Mouse (Mus musculus): Measurements from ENCODE around the gene Inpp5e.

Gene Inpp5e

DNA sequence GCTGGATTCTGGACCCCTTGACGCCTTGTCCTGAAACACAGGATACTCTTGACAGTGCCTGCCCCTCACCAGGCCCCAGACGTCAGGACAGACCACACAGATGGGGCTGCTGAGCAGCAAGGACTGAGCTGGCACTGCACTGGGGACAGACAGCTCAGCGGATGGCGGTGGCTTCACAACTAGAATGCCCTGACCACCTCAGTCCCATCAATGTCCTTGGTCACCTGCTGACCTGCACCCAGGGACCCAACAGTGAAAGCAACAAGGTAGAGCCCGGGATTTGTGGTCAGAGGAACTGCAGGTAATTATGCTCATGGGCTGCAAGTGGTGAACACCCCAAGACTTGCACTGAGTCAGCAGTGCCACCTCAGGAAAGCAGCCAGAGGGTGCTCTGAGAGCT is 46.0 kb downstream of the Inpp5e start:
- DNase-seq (ENCODE audit: low spot score), result no peak

DNA sequence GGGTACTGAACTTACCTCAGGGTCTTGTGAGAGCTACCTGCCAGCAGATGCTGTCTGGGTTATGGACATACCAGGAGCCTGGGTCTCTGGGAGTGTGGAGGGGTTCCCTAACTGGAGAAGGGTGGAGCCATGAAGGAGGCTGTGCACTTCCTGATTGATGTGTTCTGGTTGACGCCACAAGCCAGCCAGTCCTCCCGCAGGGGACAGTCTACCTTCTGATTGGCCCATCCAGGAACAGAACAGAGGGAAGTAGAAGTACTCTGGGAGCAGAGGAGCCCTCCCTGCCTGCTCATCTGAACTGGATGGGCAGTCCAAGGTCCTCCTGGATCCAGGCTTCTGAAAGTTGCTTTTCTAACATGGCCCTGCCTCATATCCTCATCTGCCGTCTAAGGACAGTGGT is 48.2 kb downstream of the Inpp5e start, which contains the start of gene Card9:
Gene Card9, minus strand, starts transcription at position 147 of the 400 bp plus-strand sequence.
- no peak for DNase-seq (ENCODE audit: low spot score)

DNA sequence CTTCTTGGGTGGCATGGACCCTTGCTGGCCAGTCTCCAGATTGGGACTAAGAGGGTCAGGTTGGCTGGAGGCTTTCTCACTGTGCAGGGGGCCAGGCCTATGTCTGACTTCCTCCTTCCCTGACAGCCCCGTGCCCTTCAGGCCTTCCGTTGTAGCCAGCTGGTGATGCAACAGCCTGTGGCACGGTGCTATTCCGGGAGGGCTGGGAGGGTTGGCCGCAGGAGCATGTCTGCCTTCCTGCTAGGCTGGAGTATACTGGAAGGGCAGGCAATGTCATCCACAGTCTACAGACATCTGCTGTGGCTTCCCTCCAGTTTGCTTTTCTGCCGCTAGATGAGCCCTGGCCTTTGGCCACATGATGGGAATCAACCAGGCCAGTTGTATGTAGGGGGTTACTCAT is 49.0 kb downstream of the Inpp5e start:
- DNase-seq (ENCODE audit: low spot score), result no peak

DNA sequence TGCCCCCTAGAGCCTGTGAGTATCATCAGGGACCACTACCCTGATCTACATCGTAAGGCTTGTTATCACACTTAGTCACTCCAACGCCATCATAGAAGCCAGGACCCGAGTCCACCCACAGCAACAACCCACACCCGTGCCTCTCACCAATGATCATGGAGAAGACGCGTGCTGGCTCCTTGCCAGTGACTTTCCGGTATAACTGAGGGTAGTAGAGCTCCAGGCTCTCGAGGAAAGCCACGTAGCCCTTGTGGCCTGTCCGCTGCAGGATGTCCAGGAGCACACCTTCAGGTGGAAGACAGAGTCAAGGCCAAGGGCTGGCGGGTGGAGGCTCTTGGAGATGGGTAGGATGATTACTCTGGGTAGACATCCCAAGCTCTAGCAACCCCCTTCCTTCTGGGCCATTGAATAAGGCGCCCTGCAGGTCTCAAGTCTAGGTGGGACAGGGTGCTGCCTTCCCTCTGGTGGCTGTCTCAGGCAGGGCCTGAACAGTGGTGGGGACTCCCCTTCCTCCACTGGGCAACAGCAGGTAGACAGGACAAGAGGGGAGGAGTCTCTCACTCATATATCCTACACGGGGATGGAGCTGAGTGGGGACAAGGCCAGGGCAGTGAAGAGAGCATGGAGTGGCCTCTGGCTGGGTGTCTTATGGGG is 50.2 kb downstream of the Inpp5e start:
- no peak for DNase-seq (ENCODE audit: low spot score)

DNA sequence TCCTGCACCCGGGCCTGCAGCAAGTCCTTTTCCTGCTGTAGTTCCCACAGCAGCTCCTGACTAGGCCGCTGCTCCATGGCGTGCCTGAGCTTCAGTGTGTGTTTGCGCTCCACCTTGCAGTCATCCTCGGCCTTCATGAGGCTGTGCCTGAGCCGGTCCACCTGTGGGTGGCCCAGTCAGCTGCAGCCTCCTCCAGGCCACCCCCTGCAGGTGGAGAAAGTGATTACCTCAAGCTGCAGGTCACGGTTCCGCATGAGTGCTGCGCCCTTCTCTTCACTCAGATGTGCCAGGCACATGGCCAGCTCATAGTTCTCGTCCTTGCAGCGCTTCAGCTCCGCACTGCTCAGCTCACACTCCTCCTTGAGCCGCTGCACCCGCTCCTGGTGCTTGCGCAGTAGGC is 51.5 kb downstream of the Inpp5e start:
- peak; percentile 31 for DNase-seq (ENCODE audit: low spot score)

DNA sequence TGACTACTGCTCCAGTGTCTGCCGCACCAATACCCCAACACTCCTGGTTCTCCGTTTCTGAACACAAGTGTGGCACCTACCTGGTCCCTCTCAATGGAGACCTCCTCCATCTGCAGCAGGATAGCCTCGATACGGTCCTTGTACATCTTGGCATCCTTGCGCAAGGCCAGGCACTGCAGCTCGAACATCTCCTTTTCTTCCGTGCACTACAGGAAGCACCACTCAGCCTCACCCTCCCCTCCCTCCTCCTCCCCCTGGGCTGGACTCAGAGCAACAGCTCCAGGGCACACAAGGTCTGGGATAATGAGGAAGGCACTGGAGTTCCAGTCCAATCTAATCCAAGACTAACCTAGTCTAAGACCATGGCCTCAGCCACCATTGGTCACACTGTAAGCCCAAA is 52.3 kb downstream of the Inpp5e start:
- no peak for DNase-seq (ENCODE audit: low spot score)

DNA sequence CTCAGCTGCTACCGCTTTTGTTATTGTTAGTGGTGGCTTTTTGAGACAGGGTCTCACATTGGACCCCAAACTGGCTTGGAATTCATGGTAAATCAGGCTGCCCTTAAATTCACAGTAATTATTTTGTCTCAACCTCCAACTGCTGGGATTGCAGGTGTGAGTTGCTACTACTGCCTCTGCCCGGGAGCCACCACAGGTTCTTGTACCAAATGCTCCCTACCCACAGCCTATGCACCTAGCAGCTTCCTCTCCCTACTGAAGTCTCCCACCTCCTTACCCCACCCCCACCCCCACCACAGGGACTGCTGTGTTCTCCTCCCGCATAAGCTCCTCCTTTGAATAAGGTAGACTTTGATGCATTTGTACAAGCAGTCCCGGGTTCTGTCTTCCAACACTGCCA is 52.8 kb downstream of the Inpp5e start:
- no peak for DNase-seq (ENCODE audit: low spot score)

DNA sequence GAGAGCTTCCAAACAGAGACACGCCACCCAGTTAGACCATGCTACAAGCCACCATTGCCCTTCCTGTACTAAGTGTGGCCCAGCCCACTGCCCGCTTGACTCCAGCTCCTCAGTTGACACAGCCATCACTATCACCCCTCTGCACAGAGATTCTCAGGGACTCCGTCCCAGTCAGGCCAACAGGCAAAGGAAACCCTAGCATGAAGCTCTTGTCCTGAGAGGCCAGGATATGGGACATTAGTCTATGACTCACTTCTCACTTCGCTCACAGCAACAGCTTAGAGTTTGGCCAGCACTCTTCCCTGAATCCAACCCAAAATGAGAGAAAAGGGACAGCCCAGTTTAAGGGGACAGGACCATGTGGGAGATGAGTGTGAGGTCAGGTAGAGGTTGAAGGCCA is 54.6 kb downstream of the Inpp5e start:
- DNase-seq (ENCODE audit: low spot score), result no peak

DNA sequence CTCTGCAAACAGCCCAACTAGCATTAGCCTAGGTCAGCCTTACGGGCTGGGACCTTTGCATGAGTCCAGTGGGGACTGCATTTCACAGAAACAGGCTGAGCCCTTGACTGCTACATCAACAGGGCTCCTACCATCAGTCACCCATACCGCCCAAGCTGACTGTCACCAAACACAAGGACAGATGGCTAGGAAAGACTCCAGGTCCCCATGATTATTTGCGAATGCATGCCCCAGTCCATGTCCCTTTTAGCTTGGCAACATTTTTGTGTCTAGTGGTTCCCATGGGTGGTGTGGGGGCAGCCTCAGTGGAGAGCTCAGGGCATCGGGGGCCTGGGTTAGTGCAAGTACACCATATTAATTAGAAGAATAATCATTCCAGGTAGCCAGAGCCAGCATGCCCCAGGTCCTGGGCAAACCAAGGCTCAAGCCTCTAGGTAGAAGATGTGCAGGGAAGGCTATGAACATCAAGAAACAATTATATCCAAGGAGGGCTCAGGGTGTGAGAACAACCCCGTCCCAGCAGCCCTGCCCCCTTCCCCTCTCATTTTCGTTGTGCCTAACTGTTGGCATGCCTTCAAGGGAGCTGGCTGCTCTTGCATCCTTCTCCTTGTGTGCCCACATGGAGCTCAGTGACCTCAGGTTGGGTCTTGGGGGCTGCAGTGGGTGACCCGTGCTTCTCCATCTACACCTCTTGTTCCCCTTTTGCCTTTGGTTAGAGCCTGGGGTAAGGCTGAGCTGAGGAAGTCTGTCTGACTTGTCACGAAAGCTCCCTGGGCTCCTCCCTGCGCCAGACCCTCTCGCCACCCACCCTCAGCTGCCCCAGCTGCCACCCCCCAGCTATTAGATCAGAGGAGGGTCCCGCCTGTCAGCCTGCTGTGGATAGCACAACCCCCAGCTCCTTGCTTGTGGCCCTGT is 55.7 kb downstream of the Inpp5e start:
- no peak for DNase-seq (ENCODE audit: low spot score)

DNA sequence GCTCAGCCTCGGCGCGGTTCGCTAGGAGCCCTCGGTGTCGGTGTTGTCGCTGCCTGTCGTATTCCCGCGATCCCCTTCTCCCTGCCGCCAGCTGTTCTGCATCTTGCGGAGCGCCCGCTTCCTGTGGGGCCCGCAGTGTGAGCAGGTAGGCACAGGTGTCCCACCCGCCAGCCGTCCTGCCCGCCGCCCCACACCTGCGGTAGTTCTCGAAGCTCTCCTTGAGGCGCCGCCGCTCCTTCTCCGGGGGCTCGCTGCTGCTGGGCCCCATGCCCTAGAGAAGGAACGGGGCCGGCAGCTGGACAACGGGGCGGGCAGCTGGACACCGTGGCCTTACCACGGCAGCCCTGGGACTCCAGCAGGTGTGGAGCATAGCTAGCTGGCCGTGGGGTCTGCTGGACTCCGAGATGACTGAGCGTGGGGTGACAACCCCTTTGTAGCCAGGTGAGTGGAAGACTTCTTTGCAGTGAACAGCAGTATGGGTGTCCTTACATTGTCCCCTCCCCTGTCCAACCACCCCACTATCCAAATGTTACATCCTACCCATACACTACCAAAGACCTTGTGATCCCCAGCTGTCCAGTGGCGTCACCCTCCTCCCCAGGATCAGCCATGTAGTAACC is 56.6 kb downstream of the Inpp5e start:
- DNase-seq (ENCODE audit: low spot score), result peak; percentile 29

DNA sequence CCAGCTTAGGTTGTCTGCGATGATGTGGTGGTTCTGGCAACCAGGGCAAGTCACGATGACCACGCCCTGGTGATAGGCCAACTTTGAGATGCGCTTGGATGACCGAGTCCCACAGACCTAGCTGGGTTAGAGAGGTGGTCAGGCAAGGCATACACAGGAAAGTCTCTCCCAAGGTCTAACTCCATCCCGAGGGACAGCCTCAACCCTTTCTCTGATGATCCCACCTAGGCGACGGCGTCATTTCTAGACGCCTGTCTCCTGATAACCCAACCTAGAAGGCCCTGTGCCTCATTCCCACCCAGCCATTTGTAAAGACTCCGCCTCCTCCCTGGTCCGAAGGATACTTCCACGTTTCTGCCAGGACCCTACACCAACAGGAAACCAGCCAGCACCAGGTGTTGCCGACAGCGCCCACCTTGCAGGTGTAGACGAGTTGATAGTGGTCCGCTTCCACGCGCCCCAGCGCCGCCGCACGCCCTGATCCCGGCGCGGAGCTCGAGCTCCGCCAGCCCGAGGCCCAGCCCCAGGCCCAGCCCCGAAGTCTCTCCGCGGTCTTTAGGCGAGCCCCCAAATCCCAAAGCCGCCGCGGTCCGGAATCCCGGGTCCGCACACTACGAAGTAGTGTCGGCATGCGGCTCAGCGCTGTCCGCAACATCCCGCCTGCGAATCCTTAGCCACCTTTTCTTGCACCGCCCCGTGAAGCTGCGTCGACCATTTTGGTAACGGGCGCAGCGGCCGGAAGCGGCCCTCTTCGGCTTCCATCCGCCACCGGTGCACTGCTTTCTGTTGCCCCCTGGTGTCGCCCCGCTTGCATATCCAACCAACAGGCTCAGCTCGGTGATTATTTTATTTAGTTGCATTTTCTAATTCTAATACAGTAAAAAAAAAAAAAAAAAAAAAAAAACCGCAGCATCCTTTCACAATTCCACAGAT is 57.4 kb downstream of the Inpp5e start, which contains the start of gene Dnlz:
Gene Dnlz, minus strand, starts transcription at position 753 of the 933 bp plus-strand sequence.
- peak; percentile 94 for DNase-seq (ENCODE audit: low spot score)

DNA sequence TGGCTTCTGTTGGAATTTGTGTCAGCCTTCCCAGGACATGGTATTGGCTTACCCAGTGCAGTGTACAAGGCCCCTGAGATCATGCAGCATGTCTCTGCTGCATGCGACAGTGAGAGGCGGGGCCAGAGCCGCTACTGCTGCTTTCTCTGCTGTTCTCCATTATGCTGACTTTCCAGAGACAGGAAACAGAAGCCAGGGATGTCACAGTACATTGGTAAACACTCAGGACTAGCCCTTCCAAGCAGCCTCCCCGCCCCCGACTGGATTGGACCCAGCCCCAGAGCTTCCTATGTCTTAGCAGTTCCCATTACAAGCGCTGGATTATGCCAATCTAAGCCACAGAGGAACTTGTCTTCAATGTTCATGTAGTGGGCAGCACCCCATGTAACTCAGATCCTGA is 60.8 kb downstream of the Inpp5e start:
- DNase-seq (ENCODE audit: low spot score), result no peak
